Mouse (Mus musculus) layer of hippocampus, postnatal 25 days (tissue): ENCODE measurements at regions not wholly inside any gene's neighbourhood (a gene's known extent, or its start where the extent isn't known, plus 50 kb on each side); places are given as distances from the start of the nearest gene placed in this dataset.

Experiments
- DNase-seq, 2 experiments: peaks; one replicate each; pipeline ENCODE4 v3.0.0; 2022; ENCODE audit warnings: mixed read lengths in 2 of 2, low spot score in 1 of 2; ENCODE audit errors: extremely low spot score in 1 of 2

- DNase-seq = no peak
Measured at GRCm38 (mm10) chr2:129883417-129883816, 83.1 kb downstream of the Stk35 start.

DNA sequence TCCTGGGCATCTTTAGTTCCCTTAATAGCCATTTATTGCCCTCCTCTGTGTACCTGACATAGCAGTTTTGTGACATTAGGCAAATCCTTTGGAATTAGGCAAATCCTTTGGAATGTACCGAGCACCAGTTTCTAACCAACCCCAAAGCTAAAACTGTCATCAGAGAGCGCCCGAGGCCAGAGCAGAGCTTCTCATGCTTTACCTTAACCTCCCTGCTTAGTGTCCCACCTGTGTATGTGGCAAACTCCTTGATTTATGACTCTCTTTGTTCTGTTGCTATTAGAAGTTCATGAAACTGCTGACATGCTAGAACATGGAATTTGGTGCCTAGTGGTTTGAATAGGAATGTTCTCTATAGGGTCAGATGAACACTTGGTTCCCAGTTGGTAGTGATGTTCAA is 84.0 kb downstream of the Stk35 start:
- no peak for DNase-seq

DNA sequence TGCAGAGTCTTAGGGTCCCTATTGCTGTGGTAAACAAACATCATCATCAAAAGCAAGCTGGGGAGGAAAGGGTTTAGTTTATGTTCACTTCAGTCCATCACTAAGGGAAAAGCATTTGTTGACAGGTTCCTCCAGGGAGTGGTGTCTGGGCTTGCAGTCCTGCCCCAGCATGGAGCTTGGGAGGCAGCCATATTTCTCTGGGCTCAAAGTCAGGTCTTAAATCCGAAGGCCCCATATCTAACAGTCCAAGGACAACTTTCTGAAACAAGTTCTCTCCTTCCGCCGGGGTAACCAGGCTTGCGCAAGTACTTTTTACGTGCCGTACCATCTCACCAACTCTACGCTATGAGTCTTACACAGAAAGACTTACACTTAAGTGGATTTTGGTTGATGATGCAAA is 85.2 kb downstream of the Stk35 start:
- DNase-seq = no peak

DNA sequence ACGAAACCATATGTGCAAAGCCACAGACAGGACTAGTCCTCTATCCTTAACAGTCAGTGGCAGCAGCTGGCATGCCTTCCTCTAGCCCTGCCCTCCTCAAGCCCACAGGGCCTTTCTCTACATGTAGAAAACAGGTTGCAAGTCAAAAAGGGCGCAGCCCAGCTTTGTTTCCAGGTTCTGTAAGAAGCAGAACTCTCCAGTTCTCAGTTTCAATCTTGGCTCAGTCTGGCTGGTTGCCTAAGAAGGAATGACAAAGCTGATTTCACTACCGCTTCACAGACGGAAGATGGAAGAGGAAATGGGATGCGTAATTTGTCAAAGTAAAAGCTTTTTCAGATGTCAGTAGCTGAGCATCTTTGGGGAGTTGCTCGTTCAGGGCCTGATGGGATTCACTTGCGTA is 92.9 kb downstream of the Stk35 start:
- DNase-seq = no peak

DNA sequence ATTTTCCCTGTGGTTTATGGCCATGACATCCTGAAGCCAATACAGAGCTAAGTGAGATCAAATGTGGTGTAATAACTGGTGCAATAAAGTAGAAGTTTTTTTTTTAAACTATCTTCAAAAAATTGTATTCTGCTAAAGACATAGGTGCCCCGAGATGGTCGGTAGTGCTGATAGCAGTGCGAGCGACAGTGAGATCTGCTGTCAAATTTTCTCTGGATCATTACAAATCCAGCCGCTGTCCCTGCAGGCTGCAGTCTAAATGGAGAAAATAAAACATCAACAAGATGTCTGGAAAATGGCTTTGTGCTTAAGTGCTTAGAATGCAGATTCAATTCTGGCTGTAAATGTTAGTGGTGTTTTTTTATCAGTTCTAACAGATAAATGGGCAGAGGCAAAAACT is 93.5 kb downstream of the Stk35 start:
- no peak for DNase-seq

GRCm38 (mm10) chr2:129894906-129895305 is 94.6 kb downstream of the Stk35 start:
- DNase-seq = no peak

DNA sequence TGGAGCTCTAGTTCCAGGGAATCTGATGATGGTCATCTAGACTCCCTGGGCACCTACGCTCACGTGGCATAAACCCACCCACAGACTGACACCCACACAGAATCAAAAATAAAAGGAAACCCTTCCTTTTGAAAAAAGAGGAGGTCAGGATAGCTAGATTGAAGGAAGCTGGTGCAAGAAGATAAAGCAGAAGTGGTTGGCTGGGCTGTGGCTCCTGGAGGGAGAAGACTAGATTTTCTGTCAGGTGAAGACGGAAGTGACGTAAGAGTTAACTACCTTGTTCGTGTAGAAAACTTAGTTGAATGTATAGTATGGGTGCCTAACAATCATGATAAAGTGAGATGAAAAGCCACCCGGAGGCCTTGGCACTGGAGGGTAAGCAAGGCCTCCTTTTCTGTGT is 95.1 kb downstream of the Stk35 start:
- DNase-seq = no peak

DNA sequence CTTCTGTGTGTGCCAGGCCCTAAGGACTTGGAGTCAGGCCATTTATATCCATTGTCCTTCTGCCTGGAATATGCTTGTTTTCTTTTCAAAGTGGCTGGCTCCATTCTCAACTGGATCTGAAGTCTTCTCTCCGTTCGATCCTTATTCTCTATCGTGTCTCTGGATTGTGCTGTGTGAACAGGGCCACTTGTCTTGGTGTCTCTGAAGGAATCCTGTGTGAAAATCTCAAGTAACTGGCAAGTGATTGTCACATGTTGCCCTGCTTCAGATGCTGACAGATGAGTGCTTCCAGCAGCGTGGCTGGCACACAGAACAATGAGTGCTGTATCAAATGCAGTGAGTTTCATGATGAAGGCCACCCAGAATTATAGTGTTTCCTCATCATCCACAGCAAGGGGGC is 96.4 kb downstream of the Stk35 start:
- no peak for DNase-seq

DNA sequence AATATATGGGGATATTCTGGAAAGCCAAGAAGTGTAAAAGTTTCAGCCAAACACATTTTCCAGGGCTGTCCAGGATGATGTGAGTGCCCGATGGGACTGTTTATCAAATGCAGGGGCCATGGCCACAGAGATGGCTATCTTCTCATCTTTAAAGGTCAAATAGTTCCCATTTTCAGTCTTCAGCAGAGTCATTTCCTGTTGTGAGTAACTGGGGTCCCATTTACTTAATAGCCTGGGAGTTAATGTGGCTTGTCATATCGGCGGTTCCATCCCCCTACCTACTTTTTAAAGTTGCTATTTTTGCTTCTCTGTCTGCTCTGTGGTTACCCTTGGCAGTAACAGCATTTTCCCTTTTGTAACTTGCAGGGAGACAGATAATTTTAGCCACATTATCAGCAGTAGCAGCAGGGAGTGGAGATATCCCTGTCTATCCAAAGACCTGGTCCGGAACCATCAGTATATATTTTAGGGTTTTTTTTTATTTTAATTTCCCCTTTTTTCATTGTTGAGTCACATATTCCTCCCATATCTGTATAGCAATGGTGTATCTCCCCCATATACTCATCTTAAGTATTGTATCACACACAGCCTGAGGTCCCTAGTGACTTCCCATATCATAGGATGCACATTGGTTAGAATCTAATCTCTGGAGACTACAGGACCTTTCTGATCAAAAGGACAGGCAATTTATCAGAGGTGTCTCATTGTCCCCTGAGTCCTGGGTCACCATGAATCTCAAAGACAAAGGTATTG is 103.2 kb downstream of the Stk35 start:
- DNase-seq = no peak

DNA sequence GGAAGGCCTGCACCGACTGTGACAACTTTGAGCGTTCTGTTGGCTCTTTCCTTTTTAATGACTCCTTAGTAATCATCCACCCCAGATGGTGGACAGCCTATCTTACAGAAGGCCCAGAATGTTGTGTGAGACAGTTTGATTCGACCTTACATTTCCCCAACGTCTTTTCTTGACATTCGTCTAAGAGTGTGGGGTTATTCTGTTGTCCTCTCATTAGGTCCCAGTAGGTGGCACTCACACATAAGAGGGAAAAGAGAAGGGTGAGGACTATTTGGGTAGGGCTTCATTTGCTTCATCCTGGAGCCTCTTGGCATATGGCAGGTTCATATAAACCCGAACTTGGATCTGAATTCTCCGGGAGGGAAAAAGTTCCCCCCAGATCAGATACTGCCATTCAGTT is 104.4 kb downstream of the Stk35 start:
- peak in 1 of 2 experiments; percentile 41 for DNase-seq

- DNase-seq = peak; percentile 49 to 53
Measured at GRCm38 (mm10) chr2:129908701-129909425, 103.3 kb upstream of the Tgm3 start.

GRCm38 (mm10) chr2:129911203-129911921 is 100.8 kb upstream of the Tgm3 start:
- no peak for DNase-seq

DNA sequence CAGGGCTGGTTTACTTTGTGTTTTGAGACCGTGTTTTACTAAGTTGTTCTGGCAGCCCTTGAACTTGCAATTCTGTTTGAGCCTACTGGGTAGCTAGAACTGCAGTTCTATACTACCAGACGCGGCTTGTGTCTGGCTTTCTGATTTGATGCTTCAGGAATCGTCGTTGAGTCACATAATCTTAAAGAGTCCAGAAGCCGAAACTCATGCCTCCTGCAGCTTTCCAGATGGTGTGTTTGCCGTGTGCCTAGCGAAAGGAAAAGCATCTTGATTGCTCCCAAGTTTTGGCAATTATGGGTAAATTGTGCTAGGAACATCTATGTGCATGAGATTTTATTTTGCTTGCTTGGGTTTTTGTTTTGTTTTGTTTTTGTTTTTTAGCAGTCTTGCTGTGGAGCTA is 99.6 kb upstream of the Tgm3 start:
- no peak for DNase-seq

DNA sequence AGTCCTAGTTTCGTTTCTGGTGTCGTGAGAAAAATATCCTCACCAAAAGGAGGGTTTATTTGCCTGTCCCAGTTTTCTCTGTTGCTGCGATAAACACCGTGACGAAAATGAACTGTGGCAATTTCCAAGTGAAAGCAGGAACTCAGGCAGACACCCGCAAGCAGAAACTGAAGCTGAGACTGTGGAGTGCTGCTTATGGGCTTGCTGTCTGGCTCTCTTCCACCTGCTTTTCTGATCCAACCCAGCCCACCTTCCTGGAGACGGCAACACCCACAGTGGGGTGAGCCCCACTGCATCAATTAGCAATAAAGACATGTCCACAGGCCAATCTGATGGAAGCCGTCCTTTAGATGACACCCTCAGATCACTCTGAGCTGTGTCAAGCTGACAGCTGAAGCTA is 97.9 kb upstream of the Tgm3 start:
- no peak for DNase-seq

DNA sequence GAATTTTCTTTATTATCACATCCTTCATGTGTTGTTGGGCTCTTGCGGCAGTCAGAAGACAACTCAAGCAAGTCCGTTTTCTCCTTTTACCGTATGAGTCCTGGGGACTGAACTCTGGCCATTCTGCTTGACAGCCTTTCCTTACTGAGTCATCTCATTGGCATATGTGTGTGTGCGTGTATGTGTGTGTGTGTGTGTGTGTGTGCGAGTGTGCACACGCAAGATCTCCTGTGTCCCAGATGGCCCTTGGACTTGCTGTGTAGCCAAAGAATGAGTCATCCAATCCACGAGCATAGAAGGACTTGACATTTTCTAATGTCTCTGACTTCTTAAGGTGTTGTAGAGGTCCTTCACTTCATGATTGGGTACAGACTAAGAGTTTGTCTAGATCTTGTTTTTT is 95.7 kb upstream of the Tgm3 start:
- no peak for DNase-seq

DNA sequence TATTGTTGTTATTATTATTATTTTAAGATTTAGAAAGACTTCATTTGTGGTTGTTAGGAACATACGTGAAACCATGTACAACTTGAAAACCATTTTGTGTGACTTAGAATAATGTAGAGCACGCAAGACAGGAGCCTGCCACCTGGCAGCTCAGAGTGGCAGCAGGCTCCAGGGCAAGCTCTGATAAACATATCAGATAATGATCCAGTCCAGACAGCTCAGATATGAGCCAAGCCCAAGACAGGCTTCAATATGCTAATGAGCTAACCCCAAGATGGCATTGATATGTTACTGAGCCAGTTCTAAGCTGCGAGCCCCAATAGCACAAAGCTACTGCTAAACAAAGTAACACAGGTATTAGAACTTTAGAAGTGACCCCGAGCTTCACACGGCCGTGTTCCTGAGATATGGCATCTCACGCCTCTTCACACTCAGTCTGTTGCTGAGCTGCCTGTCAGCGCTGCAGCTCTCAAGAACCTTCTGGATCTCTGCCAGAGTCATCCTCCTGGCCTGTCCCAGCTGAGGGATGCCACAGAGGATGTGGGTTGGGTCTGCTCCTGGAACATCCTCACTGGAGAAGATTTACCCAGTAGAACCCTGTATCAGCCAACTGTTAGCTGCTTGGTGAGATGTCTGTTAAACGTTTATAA is 93.9 kb upstream of the Tgm3 start:
- no peak for DNase-seq

GRCm38 (mm10) chr2:129919551-129919950 is 92.6 kb upstream of the Tgm3 start:
- DNase-seq = no peak

DNA sequence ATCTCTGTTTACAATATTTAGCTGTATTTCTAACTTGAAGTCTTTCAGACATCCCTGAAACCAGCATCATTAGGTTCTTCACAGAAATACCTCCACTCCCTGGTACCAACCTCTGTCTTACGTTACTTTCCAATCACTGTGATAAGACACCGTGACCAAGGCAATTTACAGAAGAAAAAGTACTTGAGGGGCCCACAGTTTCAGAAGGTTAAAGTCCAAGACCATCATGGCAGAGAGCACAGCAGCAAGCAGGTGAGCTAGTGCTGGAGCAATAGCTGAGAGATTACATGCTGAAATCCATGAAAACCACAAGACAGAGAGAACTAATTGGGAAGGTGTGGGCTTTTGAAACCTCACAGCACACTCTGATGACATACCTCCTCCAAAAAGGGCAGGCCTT is 84.9 kb upstream of the Tgm3 start:
- no peak for DNase-seq

DNA sequence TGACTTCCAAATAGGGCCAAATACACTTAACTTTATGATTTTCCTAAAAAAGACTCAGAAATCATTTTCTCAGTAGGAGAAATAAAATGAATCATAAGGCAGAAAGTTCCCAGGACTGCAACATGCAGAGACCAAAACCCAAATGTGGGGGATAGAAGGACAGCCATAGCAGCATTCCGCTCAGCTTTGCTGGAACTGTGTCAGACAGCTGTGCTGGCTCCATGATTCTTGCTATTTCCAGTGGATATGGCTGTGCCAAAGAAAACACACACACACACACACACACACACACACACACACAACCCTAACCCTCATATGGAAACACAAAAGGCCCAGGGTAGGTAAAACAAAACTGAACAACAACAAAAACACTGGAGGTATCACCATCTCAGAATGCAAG is 78.6 kb upstream of the Tgm3 start:
- no peak for DNase-seq

DNA sequence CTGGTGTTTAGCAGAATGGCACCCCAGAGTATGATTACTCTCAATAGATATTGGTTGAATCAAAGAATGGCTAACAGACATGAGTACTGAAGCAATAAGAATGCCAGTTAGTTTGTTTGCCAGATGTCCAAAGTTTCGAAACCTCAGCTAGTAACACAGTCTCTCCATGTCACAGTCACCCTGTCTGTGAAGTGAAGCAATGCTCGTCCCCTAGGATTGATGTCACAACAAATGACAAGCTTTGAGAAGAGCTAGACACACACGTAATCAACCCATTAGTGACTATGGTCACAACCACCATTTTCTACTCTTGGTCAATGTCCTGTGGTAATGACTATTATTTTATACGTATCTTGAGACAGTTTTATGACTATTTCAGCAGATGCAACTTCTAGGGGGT is 69.3 kb upstream of the Tgm3 start:
- no peak for DNase-seq
